Mouse (Mus musculus) heart, postnatal 25 days (tissue): ENCODE results near the gene Iars. TPM values are rescaled to one million over a fixed set of nuclear protein-coding genes. Genes with fewer than 3 reads are reported as not detected.
"Not testable (repeated sequence)": the region's sequence is repeated elsewhere in the genome, so short reads cannot be mapped to it uniquely, and the experiment has no call there.

ENCODE experiments used
- DNase-seq: peaks from one replicate; pipeline ENCODE4 v3.0.0; 2022; ENCODE audit warnings: low spot score
- intact Hi-C: fragments of 180-260 bp; cut with DNase I; formaldehyde crosslinking; loops from one replicate; pipeline ENCODE4 v1.15.1; 2025
- total RNA-seq, 2 experiments: library from RNA; stranded (reverse); gene quantifications; 2 replicates each; pipeline ENCODE4 v1.2.3; 2021

Gene Iars
- total RNA-seq, 2 experiments from 2014 or later, result 62.4 to 62.6 TPM

GRCm38 (mm10) chr13:49712047-49712721, 30.3 kb downstream of the Iars start:
- DNase-seq, result no peak
- intact Hi-C loops, result no loop called here

DNA sequence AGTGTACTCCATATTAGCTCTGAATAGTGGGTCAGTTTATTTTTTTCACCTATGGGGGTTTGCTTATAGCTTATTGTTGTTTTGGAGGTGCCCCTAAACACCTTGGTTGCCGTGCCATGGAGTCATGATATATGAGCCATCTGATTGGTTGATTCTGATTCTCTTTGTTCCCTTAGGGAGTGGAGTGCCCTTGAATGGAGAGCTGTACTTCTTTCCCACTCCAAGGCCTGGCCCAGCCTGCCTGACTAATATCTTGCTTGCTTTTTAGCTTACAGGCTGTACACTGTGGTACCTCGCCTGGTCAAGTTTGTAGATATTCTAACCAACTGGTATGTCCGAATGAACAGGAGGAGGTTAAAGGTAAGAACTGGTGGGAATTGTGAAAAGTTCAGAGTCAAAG, 37.4 kb downstream of the Iars start:
- no peak for DNase-seq
- intact Hi-C loops, result no loop called here

DNA sequence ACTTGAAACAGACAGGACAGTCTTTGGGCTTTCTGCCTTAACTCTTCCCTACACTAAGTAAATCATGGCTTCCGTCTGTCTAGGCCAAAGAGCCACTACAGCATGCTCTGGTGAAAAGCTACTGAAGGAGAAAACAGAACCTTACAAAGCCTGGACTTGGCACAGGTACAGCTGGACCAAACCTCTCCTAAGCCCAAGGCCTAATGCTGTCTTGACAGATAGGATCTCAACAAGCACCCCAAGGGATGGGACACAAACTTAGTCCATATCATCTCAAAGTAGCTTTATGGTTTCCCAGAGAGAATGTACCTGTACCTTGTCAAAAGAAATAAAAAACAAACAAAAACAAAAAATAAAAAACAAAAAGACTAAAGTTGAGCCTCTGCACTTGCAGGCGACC, 54.5 kb downstream of the Iars start:
- no peak for DNase-seq
- intact Hi-C loops, result no loop called here

GRCm38 (mm10) chr13:49738011-49738410, 56.1 kb downstream of the Iars start:
- DNase-seq, result no peak
- intact Hi-C loops, result no loop called here

DNA sequence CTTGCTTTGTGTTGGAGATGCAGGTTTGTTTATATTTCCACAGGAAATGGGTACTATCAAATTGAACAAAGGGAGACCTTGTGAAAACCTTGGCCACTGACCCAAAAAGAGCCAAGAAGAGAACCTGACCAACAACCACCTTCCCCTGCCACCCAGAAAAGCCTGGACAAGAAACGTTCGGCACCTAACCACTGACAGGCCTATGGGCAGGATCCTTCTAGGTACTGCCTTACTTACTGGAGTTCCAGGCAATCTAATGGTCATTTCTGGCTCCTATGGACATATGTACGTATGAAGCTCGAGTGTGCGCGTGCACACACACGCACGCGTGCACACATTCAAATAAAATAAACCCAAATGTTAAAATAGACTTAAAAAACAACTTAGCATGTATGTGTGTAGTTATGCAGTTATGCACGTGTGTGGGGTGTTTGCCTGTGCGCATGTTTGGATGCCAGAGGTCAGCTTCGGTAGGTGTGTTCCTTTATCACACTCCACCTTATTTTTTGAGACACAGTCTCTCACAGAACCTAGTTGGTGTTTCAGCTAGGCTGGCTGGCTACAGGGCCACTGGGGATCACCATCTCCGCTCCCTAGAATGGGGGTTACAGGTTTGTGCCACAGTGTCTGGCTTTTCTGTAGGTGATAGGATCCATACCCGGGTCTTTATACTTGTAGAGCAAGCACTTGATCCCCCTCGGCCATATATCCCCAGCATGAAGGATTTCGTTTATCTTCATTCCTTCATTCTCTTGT, 59.6 kb downstream of the Iars start:
- intact Hi-C loops, result no loop called here
- no peak for DNase-seq

DNA sequence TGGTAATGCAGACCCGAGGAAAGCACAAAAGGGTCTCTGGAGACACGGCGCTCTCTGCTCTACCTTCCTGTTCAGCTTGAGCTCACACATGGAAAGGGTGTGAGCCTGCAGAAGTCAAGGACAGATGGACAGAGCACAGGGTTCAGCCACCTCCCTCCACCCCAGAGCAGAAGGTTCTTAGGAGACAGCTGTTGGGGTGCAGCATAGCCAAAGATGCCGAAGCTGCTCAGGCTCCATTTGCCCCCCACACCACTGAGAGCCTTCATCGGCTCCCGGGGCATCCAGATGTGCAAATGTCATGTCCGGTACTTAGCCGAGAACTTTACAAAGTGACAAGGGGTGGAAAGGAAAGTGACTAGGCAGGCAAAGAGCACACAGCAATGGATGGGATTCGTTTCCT, 74.7 kb downstream of the Iars start:
- intact Hi-C loops, result no loop called here
- no peak for DNase-seq

DNA sequence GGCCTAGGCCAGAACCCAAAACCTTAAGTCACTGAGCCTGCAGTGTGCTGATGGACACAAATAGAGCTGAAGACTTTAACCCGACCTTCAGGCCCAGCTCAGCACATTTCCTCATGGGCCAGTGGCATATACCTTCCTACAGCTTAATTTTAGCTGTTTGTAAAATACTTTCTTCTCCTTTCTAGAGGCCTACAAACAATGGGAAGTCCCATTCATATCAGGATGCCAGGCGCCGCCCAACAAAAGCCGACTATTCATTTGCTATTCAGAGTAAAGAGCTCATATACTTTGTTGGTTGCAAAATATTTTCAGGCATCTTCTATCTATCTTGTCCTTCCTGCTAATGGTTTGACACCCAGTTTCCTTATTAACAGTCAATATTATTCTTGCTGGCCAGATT, 76.1 kb downstream of the Iars start:
- DNase-seq, result no peak
- intact Hi-C loops, result no loop called here

- no peak for DNase-seq
- intact Hi-C loops, result no loop called here
These were observed 78.8 kb downstream of the Iars start for GRCm38 (mm10) chr13:49760675-49761074.

GRCm38 (mm10) chr13:49762208-49762607, 80.3 kb downstream of the Iars start:
- intact Hi-C loops, result no loop called here
- no peak for DNase-seq

DNA sequence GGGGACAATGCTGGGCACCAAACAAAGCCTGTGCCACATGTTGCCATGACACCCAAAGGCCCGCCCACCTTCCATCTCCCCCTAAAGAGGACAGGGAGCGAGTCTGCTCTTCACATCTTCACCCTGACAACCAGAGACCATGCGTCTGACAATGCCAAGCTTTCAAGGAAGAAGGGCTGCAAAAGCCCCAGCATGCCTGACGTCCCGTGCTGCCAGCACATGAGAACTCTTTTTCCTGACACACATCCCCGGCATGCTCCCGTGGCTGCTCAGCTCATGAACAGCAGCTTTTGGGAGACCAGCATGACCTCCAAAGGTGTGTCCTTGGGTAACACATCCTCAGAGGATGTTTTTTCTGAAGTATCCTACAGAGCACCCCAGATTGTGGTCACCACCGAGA, 83.4 kb downstream of the Iars start:
- DNase-seq, result no peak
- intact Hi-C loops, result no loop called here

- DNase-seq, result no peak
- intact Hi-C loops, result no loop called here
These were observed 84.4 kb downstream of the Iars start for GRCm38 (mm10) chr13:49766269-49766668.

DNA sequence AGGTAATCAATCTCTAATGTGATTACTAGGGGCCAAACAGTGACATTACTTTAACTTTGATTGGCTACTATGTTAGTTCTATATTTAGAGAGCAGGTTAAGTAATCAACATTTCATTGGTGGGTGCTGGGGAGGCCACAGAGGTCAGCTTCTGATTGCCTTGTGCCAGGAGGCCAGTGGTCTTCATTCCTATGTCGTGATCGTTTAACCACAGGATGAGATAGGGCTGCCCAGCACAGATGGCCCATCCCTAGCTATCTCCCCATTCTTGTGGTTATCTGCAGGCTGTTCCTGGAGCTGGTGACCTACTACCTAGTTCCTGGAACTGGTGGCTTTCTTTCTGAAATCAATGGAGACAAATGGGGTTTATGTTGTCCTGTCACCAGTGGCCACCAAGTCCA, 86.1 kb downstream of the Iars start:
- no peak for DNase-seq
- intact Hi-C loops, result no loop called here

GRCm38 (mm10) chr13:49769111-49769510, 87.2 kb downstream of the Iars start:
- DNase-seq, result no peak
- intact Hi-C loops, result no loop called here

- DNase-seq, intact Hi-C loops: not testable (repeated sequence)
These were observed 89.6 kb downstream of the Iars start for GRCm38 (mm10) chr13:49771536-49771935.

Other genes with a start within 250 kb of the Iars start
- gene Tes3-ps, start 188.8 kb upstream of the Iars start, total RNA-seq, result 1 to 10 TPM; 1.5 TPM
- 10 to 100 TPM; 15.1 to 16.1 TPM for gene Ecm2, start 177.3 kb upstream of the Iars start, total RNA-seq
- gene Aspn, start 137.7 kb upstream of the Iars start, total RNA-seq, result 10 to 100 TPM; 24.0 to 28.6 TPM
- gene Omd, start 99.6 kb upstream of the Iars start, total RNA-seq, result 1 to 10 TPM in 1 of 2 experiments, under 1 TPM in 1; 0.84 to 1.5 TPM
- gene Ogn, start 74.1 kb upstream of the Iars start, total RNA-seq, result 10 to 100 TPM; 85.5 to 89.3 TPM
- gene Cenpp, start 29.3 kb upstream of the Iars start, total RNA-seq, result 1 to 10 TPM; 1.8 to 2.4 TPM
- gene Nol8, start 29.0 kb upstream of the Iars start, total RNA-seq, result 10 to 100 TPM; 14.9 to 16.9 TPM
- gene Gm30302, start 116.9 kb downstream of the Iars start, total RNA-seq, result under 1 TPM; 0.11 to 0.16 TPM